Mouse (Mus musculus): ENCODE measurements around the gene Nhlh2. TPM values are rescaled to one million over a fixed set of nuclear protein-coding genes. Genes with fewer than 3 reads are reported as not detected.

Nhlh2 gene
- total and polyA plus RNA-seq, 3 experiments = not detected

DNA sequence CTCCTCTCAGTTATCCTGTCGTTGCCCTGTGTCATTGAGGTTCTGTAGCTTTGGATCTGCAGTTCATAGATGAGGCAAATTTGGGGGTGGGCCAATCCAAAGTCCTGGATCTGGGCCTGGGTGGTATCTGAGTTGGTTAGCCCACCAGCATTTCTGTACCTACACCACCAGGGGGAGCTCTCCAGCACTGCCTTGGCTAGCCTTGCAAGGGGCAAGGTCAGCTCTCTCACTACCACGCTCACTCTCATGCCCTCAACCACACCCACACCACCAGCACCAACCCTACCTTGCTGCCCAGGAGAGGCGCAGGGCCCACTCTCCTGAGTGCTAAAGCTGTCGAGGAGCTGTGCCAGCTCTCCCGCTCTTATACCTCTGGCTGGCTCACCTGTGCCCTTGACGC lies 18.0 kb downstream of the Nhlh2 start:
- Histone ChIP-seq H3K36me3 (replicated peaks in 1 of 2; ENCODE audit: control insufficient read depth in 1 of 2, insufficient read depth in 1 of 2, low read length in 1 of 2) (no peaks in the 10 kb centered on the region), H3K4me2 (ENCODE audit: insufficient read depth, low read depth, poor library complexity, severe bottlenecking) (no peak overlapping the region), H3K9ac (ENCODE audit: insufficient read depth, low read depth) (no peak overlapping the region), H3K9me3 (replicated peaks; ENCODE audit: low read length) (no peaks in the 10 kb centered on the region), H3K27me3 (replicated peaks) (no peaks in the 10 kb centered on the region), H3K4me3 (replicated peaks in 1 of 3; ENCODE audit: low read depth in 2 of 3, low read length in 2 of 3, poor library complexity in 1 of 3) (no peak overlapping the region), H3K27ac (ENCODE audit: insufficient read depth, low read depth) (no peak overlapping the region), H3K79me2 (replicated peaks; ENCODE audit: control insufficient read depth, extremely low read depth, insufficient read depth, poor library complexity, severe bottlenecking) (no peaks in the 10 kb centered on the region), H3K4me1 (ENCODE audit: control insufficient read depth in 1 of 2, insufficient read depth in 2 of 2) (0 out of 4 replicates have a peak, but pooled peaks cover 0 to 2% of the 10 kb centered on the region in 2 experiments)
- dilution Hi-C loops (cut with MboI; ENCODE audit: extremely low pct_ligation_motif_present, extremely low pct_unique_long_range_greater_than_20kb, low sequenced_read_pairs) (no loop called here), in situ Hi-C loops (cut with MboI; ENCODE audit: low pct_ligation_motif_present, low pct_unique_long_range_greater_than_20kb, low sequenced_read_pairs) (no loop called here)
- peak; percentile 30 for DNase-seq (ENCODE audit: extremely low read depth)
- peak; percentile 65 to 71 for TF ChIP-seq CTCF (conservative IDR thresholded peaks at IDR 0.05 in 1 of 2, IDR thresholded peaks at IDR 0.05 in 1 of 2; ENCODE audit: low read depth in 2 of 2, low read length in 2 of 2)
- no peak for TF ChIP-seq ZMIZ1 (IDR thresholded peaks at IDR 0.05; ENCODE audit: low read depth, low read length)
- peak; percentile 16 for TF ChIP-seq RAD21 (IDR thresholded peaks at IDR 0.05; ENCODE audit: low read depth, low read length)
- TF ChIP-seq SMC3 (IDR thresholded peaks at IDR 0.05; ENCODE audit: low read depth, low read length) = peak; percentile 50

DNA sequence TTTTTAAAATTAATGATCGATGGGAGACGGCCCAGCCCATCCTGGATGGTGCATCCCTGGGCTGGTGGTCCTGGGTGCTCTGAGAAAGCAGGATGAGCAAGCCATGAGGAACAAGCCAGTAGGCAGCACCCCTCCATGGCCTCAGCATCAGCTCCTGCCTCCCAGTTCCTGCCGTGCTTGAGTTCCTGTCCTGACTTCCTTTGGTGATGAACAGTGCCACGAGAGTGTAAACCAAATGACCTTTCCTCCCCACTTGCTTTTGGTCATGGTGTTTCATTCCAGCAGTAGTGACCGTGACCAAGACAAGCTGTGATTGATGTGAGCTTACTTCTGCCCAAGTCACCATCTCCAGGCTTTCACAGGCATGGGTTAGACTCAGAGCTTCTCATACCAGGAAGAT lies 27.9 kb downstream of the Nhlh2 start:
- no peaks in the 10 kb centered on the region for H3K27me3 ChIP-seq (replicated peaks)
- H3K4me1 ChIP-seq (ENCODE audit: control insufficient read depth in 1 of 2, insufficient read depth in 2 of 2) = no peaks in the 10 kb centered on the region
- TF ChIP-seq TBP (conservative IDR thresholded peaks at IDR 0.05; ENCODE audit: low read depth, low read length) (no peak), NELFE (IDR thresholded peaks at IDR 0.05; ENCODE audit: low read depth, low read length) (no peak), ZC3H11A (IDR thresholded peaks at IDR 0.05; ENCODE audit: low read depth, low read length) (no peak), BHLHE40 (IDR thresholded peaks at IDR 0.05; ENCODE audit: low read depth, low read length) (no peak), SMC3 (IDR thresholded peaks at IDR 0.05; ENCODE audit: low read depth, low read length) (no peak), ZNF384 (IDR thresholded peaks at IDR 0.05; ENCODE audit: low read depth, low read length) (no peak), ZKSCAN1 (IDR thresholded peaks at IDR 0.05; ENCODE audit: borderline replicate concordance, low read depth, low read length) (no peak), CHD1 (IDR thresholded peaks at IDR 0.05; ENCODE audit: low read depth, low read length) (no peak)
- H3K36me3 ChIP-seq (replicated peaks in 1 of 2; ENCODE audit: control insufficient read depth in 1 of 2, insufficient read depth in 1 of 2, low read length in 1 of 2) = no peaks in the 10 kb centered on the region
- H3K9me3 ChIP-seq (replicated peaks; ENCODE audit: low read length) = peaks cover 2% of the 10 kb centered on the region
- no peak overlapping the region for H3K4me2 ChIP-seq (ENCODE audit: insufficient read depth, low read depth, poor library complexity, severe bottlenecking)
- dilution Hi-C loops (cut with MboI; ENCODE audit: extremely low pct_ligation_motif_present, extremely low pct_unique_long_range_greater_than_20kb, low sequenced_read_pairs) = no loop called here
- in situ Hi-C loops (cut with MboI; ENCODE audit: low pct_ligation_motif_present, low pct_unique_long_range_greater_than_20kb, low sequenced_read_pairs) = no loop called here
- H3K79me2 ChIP-seq (replicated peaks; ENCODE audit: control insufficient read depth, extremely low read depth, insufficient read depth, poor library complexity, severe bottlenecking) = no peaks in the 10 kb centered on the region
- no peak for DNase-seq (ENCODE audit: extremely low read depth)
- H3K4me3 ChIP-seq (replicated peaks in 1 of 3; ENCODE audit: low read depth in 2 of 3, low read length in 2 of 3, poor library complexity in 1 of 3) = no peak overlapping the region
- no peak overlapping the region for H3K9ac ChIP-seq (ENCODE audit: insufficient read depth, low read depth)
- no peak overlapping the region for H3K27ac ChIP-seq (ENCODE audit: insufficient read depth, low read depth)

DNA sequence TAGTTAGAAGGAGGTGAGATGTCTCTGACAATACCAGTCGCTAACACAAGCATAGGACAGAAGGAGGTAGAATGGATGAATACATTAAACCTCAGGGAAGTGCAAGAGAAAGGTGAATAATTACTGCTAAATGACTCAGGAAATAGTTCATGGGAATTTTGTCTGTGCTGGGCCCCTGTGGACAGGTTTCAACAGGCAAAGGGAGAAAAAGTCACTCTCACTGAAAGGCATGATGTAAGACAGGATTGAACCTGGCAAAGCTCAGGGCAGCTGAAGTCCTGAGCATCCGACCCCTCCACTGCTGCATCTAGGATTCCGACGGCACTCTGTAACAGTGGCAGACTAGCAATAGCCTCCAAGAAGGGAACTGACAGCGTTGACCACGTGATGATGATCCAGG lies 28.7 kb downstream of the Nhlh2 start:
- no peak overlapping the region for H3K27ac ChIP-seq (ENCODE audit: insufficient read depth, low read depth)
- no peaks in the 10 kb centered on the region for H3K27me3 ChIP-seq (replicated peaks)
- DNase-seq (ENCODE audit: extremely low read depth) = no peak
- no peaks in the 10 kb centered on the region for H3K4me1 ChIP-seq (ENCODE audit: control insufficient read depth in 1 of 2, insufficient read depth in 2 of 2)
- no peaks in the 10 kb centered on the region for H3K36me3 ChIP-seq (replicated peaks in 1 of 2; ENCODE audit: control insufficient read depth in 1 of 2, insufficient read depth in 1 of 2, low read length in 1 of 2)
- dilution Hi-C loops (cut with MboI; ENCODE audit: extremely low pct_ligation_motif_present, extremely low pct_unique_long_range_greater_than_20kb, low sequenced_read_pairs) = no loop called here
- H3K9me3 ChIP-seq (replicated peaks; ENCODE audit: low read length) = peaks cover 9% of the 10 kb centered on the region
- H3K79me2 ChIP-seq (replicated peaks; ENCODE audit: control insufficient read depth, extremely low read depth, insufficient read depth, poor library complexity, severe bottlenecking) = no peaks in the 10 kb centered on the region
- H3K9ac ChIP-seq (ENCODE audit: insufficient read depth, low read depth) = no peak overlapping the region
- in situ Hi-C loops (cut with MboI; ENCODE audit: low pct_ligation_motif_present, low pct_unique_long_range_greater_than_20kb, low sequenced_read_pairs) = no loop called here
- no peak for TF ChIP-seq CHD2 (IDR thresholded peaks at IDR 0.05; ENCODE audit: low read length)
- TF ChIP-seq SMC3 (IDR thresholded peaks at IDR 0.05; ENCODE audit: low read depth, low read length) = no peak
- TF ChIP-seq RAD21 (IDR thresholded peaks at IDR 0.05; ENCODE audit: low read depth, low read length) = no peak
- TF ChIP-seq CHD1 (IDR thresholded peaks at IDR 0.05; ENCODE audit: low read depth, low read length) = no peak
- TF ChIP-seq NELFE (IDR thresholded peaks at IDR 0.05; ENCODE audit: low read depth, low read length) = no peak
- no peak overlapping the region for H3K4me3 ChIP-seq (replicated peaks in 1 of 3; ENCODE audit: low read depth in 2 of 3, low read length in 2 of 3, poor library complexity in 1 of 3)
- no peak overlapping the region for H3K4me2 ChIP-seq (ENCODE audit: insufficient read depth, low read depth, poor library complexity, severe bottlenecking)

Measured in CH12.LX (cell line).